Mouse (Mus musculus): ENCODE data around the gene Gm3336. TPM values are rescaled to one million over a fixed set of nuclear protein-coding genes. Genes with fewer than 3 reads are reported as not detected.

Gene Gm3336
- polyA plus RNA-seq, 1 experiment, result 73.6 TPM

GRCm38 (mm10) chr8:70725792-70726447, 7.6 kb downstream of the Gm3336 start:
- H3K4me3 ChIP-seq (ENCODE audit: low read depth, low read length), result no peak overlapping the region
- no peaks in the 10 kb centered on the region for H3K36me3 ChIP-seq (ENCODE audit: control insufficient read depth, insufficient read depth, low read length)
- H3K27me3 ChIP-seq (ENCODE audit: control insufficient read depth, insufficient read depth, low read length), result peaks cover 3% of the 10 kb centered on the region; the same call in 1 of the 2 replicates
- 23% methylated on average over 14 of the region's 14 CpGs for WGBS
- H3K27ac ChIP-seq (ENCODE audit: insufficient read depth, low read depth, low read length), result no peak overlapping the region
- peaks cover 6% of the 10 kb centered on the region; the same call in 1 of the 2 replicates for H3K4me1 ChIP-seq (ENCODE audit: control insufficient read depth, insufficient read depth, insufficient read length, low read length)
- TF ChIP-seq CTCF (IDR thresholded peaks at IDR 0.05; ENCODE audit: extremely low read depth, insufficient read length, insufficient replicate concordance, low read depth, low read length), result no peak
- TF ChIP-seq POLR2A (IDR thresholded peaks at IDR 0.05; ENCODE audit: low read depth, low read length), result no peak

- 47% methylated on average over 11 of the region's 11 CpGs for WGBS
- no peak overlapping the region for H3K27ac ChIP-seq (ENCODE audit: insufficient read depth, low read depth, low read length)
- peaks cover 3% of the 10 kb centered on the region; the same call in 1 of the 2 replicates for H3K27me3 ChIP-seq (ENCODE audit: control insufficient read depth, insufficient read depth, low read length)
- no peaks in the 10 kb centered on the region for H3K36me3 ChIP-seq (ENCODE audit: control insufficient read depth, insufficient read depth, low read length)
- H3K4me3 ChIP-seq (ENCODE audit: low read depth, low read length), result no peak overlapping the region
- TF ChIP-seq CTCF (IDR thresholded peaks at IDR 0.05; ENCODE audit: extremely low read depth, insufficient read length, insufficient replicate concordance, low read depth, low read length), result no peak
- no peak for TF ChIP-seq POLR2A (IDR thresholded peaks at IDR 0.05; ENCODE audit: low read depth, low read length)
- H3K4me1 ChIP-seq (ENCODE audit: control insufficient read depth, insufficient read depth, insufficient read length, low read length), result peaks cover 6% of the 10 kb centered on the region; the same call in 1 of the 2 replicates
Measured at GRCm38 (mm10) chr8:70726721-70727120, 8.4 kb downstream of the Gm3336 start.

GRCm38 (mm10) chr8:70729808-70730475, 11.6 kb downstream of the Gm3336 start:
- peak; percentile 46; the same call in 1 of the 2 replicates for TF ChIP-seq CTCF (IDR thresholded peaks at IDR 0.05; ENCODE audit: extremely low read depth, insufficient read length, insufficient replicate concordance, low read depth, low read length)
- no peak for TF ChIP-seq POLR2A (IDR thresholded peaks at IDR 0.05; ENCODE audit: low read depth, low read length)
- H3K36me3 ChIP-seq (ENCODE audit: control insufficient read depth, insufficient read depth, low read length), result no peaks in the 10 kb centered on the region
- peak overlapping the region; percentile 39 for H3K4me3 ChIP-seq (ENCODE audit: low read depth, low read length)
- peaks cover 3% of the 10 kb centered on the region; the same call in 1 of the 2 replicates for H3K27me3 ChIP-seq (ENCODE audit: control insufficient read depth, insufficient read depth, low read length)
- H3K4me1 ChIP-seq (ENCODE audit: control insufficient read depth, insufficient read depth, insufficient read length, low read length), result peaks cover 6% of the 10 kb centered on the region; the same call in 1 of the 2 replicates
- H3K27ac ChIP-seq (ENCODE audit: insufficient read depth, low read depth, low read length), result no peak overlapping the region
- WGBS, result 3% methylated on average over 34 of the region's 34 CpGs

- no peak overlapping the region for H3K27ac ChIP-seq (ENCODE audit: insufficient read depth, low read depth, low read length)
- TF ChIP-seq CTCF (IDR thresholded peaks at IDR 0.05; ENCODE audit: extremely low read depth, insufficient read length, insufficient replicate concordance, low read depth, low read length), result no peak
- no peak for TF ChIP-seq POLR2A (IDR thresholded peaks at IDR 0.05; ENCODE audit: low read depth, low read length)
- 83% methylated on average over 4 of the region's 4 CpGs for WGBS
- H3K36me3 ChIP-seq (ENCODE audit: control insufficient read depth, insufficient read depth, low read length), result no peaks in the 10 kb centered on the region
- H3K4me3 ChIP-seq (ENCODE audit: low read depth, low read length), result no peak overlapping the region
- H3K4me1 ChIP-seq (ENCODE audit: control insufficient read depth, insufficient read depth, insufficient read length, low read length), result peaks cover 6% of the 10 kb centered on the region; the same call in 1 of the 2 replicates
- H3K27me3 ChIP-seq (ENCODE audit: control insufficient read depth, insufficient read depth, low read length), result peaks cover 5% of the 10 kb centered on the region
Measured at GRCm38 (mm10) chr8:70730956-70731355, 12.6 kb downstream of the Gm3336 start.

GRCm38 (mm10) chr8:70737705-70738104, 19.4 kb downstream of the Gm3336 start:
- no peaks in the 10 kb centered on the region for H3K4me1 ChIP-seq (ENCODE audit: control insufficient read depth, insufficient read depth, insufficient read length, low read length)
- peaks cover 11% of the 10 kb centered on the region for H3K27me3 ChIP-seq (ENCODE audit: control insufficient read depth, insufficient read depth, low read length)
- 60% methylated on average over 5 of the region's 5 CpGs for WGBS
- H3K27ac ChIP-seq (ENCODE audit: insufficient read depth, low read depth, low read length), result no peak overlapping the region
- TF ChIP-seq POLR2A (IDR thresholded peaks at IDR 0.05; ENCODE audit: low read depth, low read length), result no peak
- TF ChIP-seq CTCF (IDR thresholded peaks at IDR 0.05; ENCODE audit: extremely low read depth, insufficient read length, insufficient replicate concordance, low read depth, low read length), result no peak
- H3K4me3 ChIP-seq (ENCODE audit: low read depth, low read length), result no peak overlapping the region
- H3K36me3 ChIP-seq (ENCODE audit: control insufficient read depth, insufficient read depth, low read length), result no peaks in the 10 kb centered on the region

GRCm38 (mm10) chr8:70738211-70738610, 19.9 kb downstream of the Gm3336 start:
- WGBS, result 49% methylated on average over 3 of the region's 3 CpGs
- TF ChIP-seq POLR2A (IDR thresholded peaks at IDR 0.05; ENCODE audit: low read depth, low read length) (no peak), CTCF (IDR thresholded peaks at IDR 0.05; ENCODE audit: extremely low read depth, insufficient read length, insufficient replicate concordance, low read depth, low read length) (no peak)
- Histone ChIP-seq H3K27me3 (ENCODE audit: control insufficient read depth, insufficient read depth, low read length) (peaks cover 16% of the 10 kb centered on the region), H3K4me3 (ENCODE audit: low read depth, low read length) (no peak overlapping the region), H3K27ac (ENCODE audit: insufficient read depth, low read depth, low read length) (no peak overlapping the region), H3K36me3 (ENCODE audit: control insufficient read depth, insufficient read depth, low read length) (no peaks in the 10 kb centered on the region), H3K4me1 (ENCODE audit: control insufficient read depth, insufficient read depth, insufficient read length, low read length) (no peaks in the 10 kb centered on the region; the same call in 1 of the 2 replicates)

GRCm38 (mm10) chr8:70741661-70742060, 23.3 kb downstream of the Gm3336 start:
- no peak overlapping the region for H3K27ac ChIP-seq (ENCODE audit: insufficient read depth, low read depth, low read length)
- TF ChIP-seq POLR2A (IDR thresholded peaks at IDR 0.05; ENCODE audit: low read depth, low read length) (no peak), CTCF (IDR thresholded peaks at IDR 0.05; ENCODE audit: extremely low read depth, insufficient read length, insufficient replicate concordance, low read depth, low read length) (no peak)
- WGBS, result 53% methylated on average over 5 of the region's 5 CpGs
- peaks cover 31% of the 10 kb centered on the region for H3K27me3 ChIP-seq (ENCODE audit: control insufficient read depth, insufficient read depth, low read length)
- H3K4me3 ChIP-seq (ENCODE audit: low read depth, low read length), result no peak overlapping the region
- H3K4me1 ChIP-seq (ENCODE audit: control insufficient read depth, insufficient read depth, insufficient read length, low read length), result peaks cover 11% of the 10 kb centered on the region
- H3K36me3 ChIP-seq (ENCODE audit: control insufficient read depth, insufficient read depth, low read length), result no peaks in the 10 kb centered on the region

Data from small intestine, adult 2 months (tissue).